Mouse (Mus musculus) MEL (cell line): ENCODE results near the gene Odf3b. TPM values are rescaled to one million over a fixed set of nuclear protein-coding genes. Genes with fewer than 3 reads are reported as not detected.

Source experiments
- DNase-seq: peaks from one replicate; pipeline ENCODE4 v3.0.0; 2011; ENCODE audit warnings: low read depth, low spot score
- H3K27ac ChIP-seq: 2 replicates; pipeline ENCODE4 v1.5.1; 2012; ENCODE audit warnings: low read depth, mild to moderate bottlenecking, control low read depth, low read length, moderate library complexity; ENCODE audit not compliant: control insufficient read depth
- H3K27me3 ChIP-seq, 2 experiments: fragments of 150-350 bp in 1 of 2; sonication (generic) in 1 of 2; 2 replicates each; pipeline ENCODE4 v1.6.1; 2012; ENCODE audit warnings: low read length in 2 of 2, mild to moderate bottlenecking in 2 of 2, improper control_type of control experiment in 1 of 2, moderate library complexity in 1 of 2; ENCODE audit not compliant: insufficient read depth in 2 of 2, control insufficient read depth in 1 of 2
- H3K36me3 ChIP-seq, 2 experiments: 2 replicates each; pipeline ENCODE4 v1.6.1; 2012 to 2014; ENCODE audit warnings: low read length in 2 of 2, improper control_type of control experiment in 1 of 2, inconsistent platforms in 1 of 2, mild to moderate bottlenecking in 1 of 2; ENCODE audit not compliant: insufficient read depth in 2 of 2, control insufficient read depth in 1 of 2
- H3K4me1 ChIP-seq, 2 experiments: fragments of 150-350 bp in 1 of 2; sonication (generic) in 1 of 2; 2 replicates each; pipeline ENCODE4 v1.6.1; 2012; ENCODE audit warnings: low read length in 2 of 2, improper control_type of control experiment in 1 of 2, mild to moderate bottlenecking in 1 of 2; ENCODE audit not compliant: insufficient read depth in 2 of 2, control insufficient read depth in 1 of 2
- H3K4me3 ChIP-seq, 2 experiments: fragments of 150-350 bp in 1 of 2; sonication (generic) in 1 of 2; 2 replicates each; pipeline ENCODE4 v1.5.1; 2012; ENCODE audit warnings: low read depth in 2 of 2, low read length in 2 of 2, mild to moderate bottlenecking in 2 of 2, moderate library complexity in 2 of 2, control low read depth in 1 of 2, improper control_type of control experiment in 1 of 2; ENCODE audit not compliant: control insufficient read depth in 1 of 2, insufficient read depth in 1 of 2
- H3K79me2 ChIP-seq: 2 replicates; pipeline ENCODE4 v1.6.1; 2012; ENCODE audit warnings: mild to moderate bottlenecking, low read length, moderate library complexity; ENCODE audit not compliant: control insufficient read depth, poor library complexity, insufficient read depth
- H3K9ac ChIP-seq: 2 replicates; pipeline ENCODE4 v1.6.1; 2012; ENCODE audit warnings: low read depth, mild to moderate bottlenecking, control low read depth, low read length, moderate library complexity; ENCODE audit not compliant: control insufficient read depth, poor library complexity, severe bottlenecking
- H3K9me3 ChIP-seq: fragments of 150-350 bp; sonication (generic); replicated peaks from 2 replicates; pipeline ENCODE4 v1.6.1; 2012; ENCODE audit warnings: mild to moderate bottlenecking, low read length, improper control_type of control experiment, moderate library complexity; ENCODE audit not compliant: insufficient read depth
- E2F4 ChIP-seq: IDR thresholded peaks from 2 replicates; pipeline ENCODE4 v1.6.1; 2011; ENCODE audit warnings: low read depth, low read length, improper control_type of control experiment, borderline replicate concordance
- ELF1 ChIP-seq: IDR thresholded peaks from 2 replicates; pipeline ENCODE4 v1.6.1; 2014; ENCODE audit warnings: low read depth, mild to moderate bottlenecking, inconsistent platforms, low read length, improper control_type of control experiment, moderate library complexity
- EP300 ChIP-seq, 2 experiments: IDR thresholded peaks; 2 replicates each; pipeline ENCODE4 v1.6.1; 2011; ENCODE audit warnings: improper control_type of control experiment in 2 of 2, low read length in 2 of 2, low read depth in 1 of 2, mild to moderate bottlenecking in 1 of 2
- ETS1 ChIP-seq: IDR thresholded peaks from 2 replicates; pipeline ENCODE4 v1.6.1; 2012; ENCODE audit warnings: low read depth, mild to moderate bottlenecking, inconsistent platforms, low read length, improper control_type of control experiment, moderate library complexity
- GABPA ChIP-seq: IDR thresholded peaks from 2 replicates; pipeline ENCODE4 v1.6.1; 2012; ENCODE audit warnings: low read depth, mild to moderate bottlenecking, inconsistent platforms, low read length, improper control_type of control experiment, moderate library complexity
- HCFC1 ChIP-seq: IDR thresholded peaks from 2 replicates; pipeline ENCODE4 v1.6.1; 2012; ENCODE audit warnings: low read depth, mild to moderate bottlenecking, inconsistent platforms, low read length, improper control_type of control experiment, moderate library complexity
- KAT2A ChIP-seq: conservative IDR thresholded peaks from 2 replicates; pipeline ENCODE4 v1.6.1; 2012; ENCODE audit warnings: low read depth, low read length, improper control_type of control experiment, inconsistent platforms
- MAX ChIP-seq: IDR thresholded peaks from 2 replicates; pipeline ENCODE4 v1.6.1; 2011; ENCODE audit warnings: low read length, improper control_type of control experiment
- MAZ ChIP-seq: IDR thresholded peaks from 2 replicates; pipeline ENCODE4 v1.6.1; 2012; ENCODE audit warnings: low read depth, mild to moderate bottlenecking, inconsistent platforms, low read length, improper control_type of control experiment
- MYC ChIP-seq: IDR thresholded peaks from 2 replicates; pipeline ENCODE4 v1.6.1; 2011; ENCODE audit warnings: low read depth, mild to moderate bottlenecking, low read length, improper control_type of control experiment, moderate library complexity
- NRF1 ChIP-seq: IDR thresholded peaks from 2 replicates; pipeline ENCODE4 v1.6.1; 2014; ENCODE audit warnings: low read depth, mild to moderate bottlenecking, inconsistent platforms, low read length, improper control_type of control experiment, moderate library complexity; ENCODE audit not compliant: poor library complexity, insufficient read depth, severe bottlenecking
- POLR2AphosphoS2 ChIP-seq: IDR thresholded peaks from 2 replicates; pipeline ENCODE4 v1.6.1; 2011; ENCODE audit warnings: low read length, improper control_type of control experiment
- POLR2AphosphoS5 ChIP-seq: IDR thresholded peaks from 2 replicates; pipeline ENCODE4 v1.6.1; 2012; ENCODE audit warnings: low read depth, borderline replicate concordance, mild to moderate bottlenecking, inconsistent platforms, low read length, moderate library complexity, mixed read lengths
- RAD21 ChIP-seq: IDR thresholded peaks from 2 replicates; pipeline ENCODE4 v1.6.1; 2011; ENCODE audit warnings: mild to moderate bottlenecking, low read depth, low read length, improper control_type of control experiment
- SIN3A ChIP-seq: IDR thresholded peaks from 2 replicates; pipeline ENCODE4 v1.6.1; 2012; ENCODE audit warnings: low read length, improper control_type of control experiment, inconsistent platforms
- TAL1 ChIP-seq: IDR thresholded peaks from 2 replicates; pipeline ENCODE4 v1.6.1; 2012; ENCODE audit warnings: mild to moderate bottlenecking, inconsistent platforms, low read length, moderate library complexity, mixed read lengths
- TCF12 ChIP-seq: IDR thresholded peaks from 2 replicates; pipeline ENCODE4 v1.6.1; 2014; ENCODE audit warnings: low read depth, mild to moderate bottlenecking, inconsistent platforms, low read length, improper control_type of control experiment, moderate library complexity
- USF1 ChIP-seq: IDR thresholded peaks from 2 replicates; pipeline ENCODE4 v1.6.1; 2014; ENCODE audit warnings: low read depth, mild to moderate bottlenecking, inconsistent platforms, low read length, improper control_type of control experiment, moderate library complexity
- ZC3H11A ChIP-seq: IDR thresholded peaks from 2 replicates; pipeline ENCODE4 v1.6.1; 2012; ENCODE audit warnings: low read depth, mild to moderate bottlenecking, inconsistent platforms, low read length, improper control_type of control experiment
- ZKSCAN1 ChIP-seq: IDR thresholded peaks from 2 replicates; pipeline ENCODE4 v1.6.1; 2012; ENCODE audit warnings: low read depth, mild to moderate bottlenecking, inconsistent platforms, low read length, improper control_type of control experiment, moderate library complexity
- ZMIZ1 ChIP-seq: IDR thresholded peaks from 2 replicates; pipeline ENCODE4 v1.6.1; 2012; ENCODE audit warnings: low read depth, mild to moderate bottlenecking, inconsistent platforms, low read length, improper control_type of control experiment, moderate library complexity
- polyA plus RNA-seq, 2 experiments: library from polyadenylated mRNA; stranded (reverse) in 1 of 2; unstranded in 1 of 2; fragments of >175 nt in 1 of 2; fragments of >200 nt in 1 of 2; gene quantifications; 2 replicates each; pipeline versions ENCODE4 v1.2.1 to v1.2.4; 2012; ENCODE audit warnings: low replicate concordance in 2 of 2, low read depth in 1 of 2; ENCODE audit not compliant: insufficient read length in 2 of 2, insufficient read depth in 1 of 2, missing spikeins in 1 of 2
- total RNA-seq: library from RNA; depleted of rRNA; stranded (reverse); fragments of 300-350 nt; gene quantifications from 2 replicates; pipeline ENCODE4 v1.2.3, GENCODE M21; 2012

The Odf3b gene
- total and polyA plus RNA-seq, 3 experiments = not detected

DNA sequence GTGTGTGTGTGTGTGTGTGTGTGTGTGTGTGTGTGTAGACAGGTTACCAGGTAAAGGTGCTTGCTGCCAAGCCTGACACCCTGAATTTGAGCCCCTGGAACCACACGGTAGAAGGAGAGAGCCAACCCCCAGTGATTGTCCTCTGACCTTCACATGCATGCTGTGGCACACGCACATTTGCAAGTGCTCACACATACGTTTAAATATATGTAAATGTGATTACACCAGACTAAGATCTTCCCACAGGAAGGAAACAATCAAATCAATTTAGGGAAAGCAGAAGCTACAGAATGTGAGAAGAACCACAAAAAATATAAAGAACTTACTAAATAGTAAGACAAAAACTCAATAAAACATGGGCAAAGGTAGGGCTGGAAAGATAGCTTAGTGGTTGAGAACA, 38.9 kb downstream of the Odf3b start:
- TF ChIP-seq E2F4 = no peak
- TF ChIP-seq ELF1 = no peak
- TF ChIP-seq MAX = no peak
- TF ChIP-seq POLR2AphosphoS2 = no peak
- TF ChIP-seq ETS1 = no peak
- TF ChIP-seq TAL1 = no peak
- no peak for TF ChIP-seq RAD21
- TF ChIP-seq TCF12 = no peak
- H3K4me1 ChIP-seq = peaks cover 5% of the 10 kb centered on the region in 2 experiments
- H3K79me2 ChIP-seq = no peaks in the 10 kb centered on the region
- no peaks in the 10 kb centered on the region for H3K9me3 ChIP-seq
- no peak overlapping the region for H3K27ac ChIP-seq
- H3K36me3 ChIP-seq = no peaks in the 10 kb centered on the region
- DNase-seq = no peak
- no peak overlapping the region for H3K4me3 ChIP-seq
- no peaks in the 10 kb centered on the region for H3K27me3 ChIP-seq
- no peak overlapping the region for H3K9ac ChIP-seq

DNA sequence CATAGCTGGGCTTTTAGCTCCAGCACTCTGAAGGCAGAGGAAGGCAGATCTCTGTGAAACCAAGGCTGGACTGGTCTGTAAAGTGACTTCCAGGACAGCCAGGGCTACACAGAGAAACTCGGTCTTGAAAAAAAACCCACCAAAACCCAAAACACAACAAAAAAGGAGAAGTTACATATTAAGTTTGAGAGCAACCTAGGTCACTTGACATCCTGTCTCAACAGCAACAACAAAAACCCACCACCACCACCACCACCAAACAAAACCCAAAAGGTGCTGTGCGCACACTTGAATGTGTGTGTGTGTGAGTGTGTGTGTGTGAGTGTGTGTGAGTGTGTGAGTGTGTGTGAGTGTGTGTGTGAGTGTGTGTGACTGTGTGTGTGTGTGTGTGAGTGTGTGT, 39.4 kb downstream of the Odf3b start:
- TF ChIP-seq ZKSCAN1 (0 out of 2 replicates have a peak, but pooled peaks have one; percentile 33), USF1 (no peak)
- H3K27me3 ChIP-seq = no peaks in the 10 kb centered on the region
- peak; percentile 34 for DNase-seq
- H3K9ac ChIP-seq = no peak overlapping the region
- no peak overlapping the region for H3K4me3 ChIP-seq
- H3K4me1 ChIP-seq = peaks cover 5% of the 10 kb centered on the region in 2 experiments
- no peaks in the 10 kb centered on the region for H3K36me3 ChIP-seq
- H3K9me3 ChIP-seq = no peaks in the 10 kb centered on the region
- H3K27ac ChIP-seq = no peak overlapping the region
- H3K79me2 ChIP-seq = no peaks in the 10 kb centered on the region

DNA sequence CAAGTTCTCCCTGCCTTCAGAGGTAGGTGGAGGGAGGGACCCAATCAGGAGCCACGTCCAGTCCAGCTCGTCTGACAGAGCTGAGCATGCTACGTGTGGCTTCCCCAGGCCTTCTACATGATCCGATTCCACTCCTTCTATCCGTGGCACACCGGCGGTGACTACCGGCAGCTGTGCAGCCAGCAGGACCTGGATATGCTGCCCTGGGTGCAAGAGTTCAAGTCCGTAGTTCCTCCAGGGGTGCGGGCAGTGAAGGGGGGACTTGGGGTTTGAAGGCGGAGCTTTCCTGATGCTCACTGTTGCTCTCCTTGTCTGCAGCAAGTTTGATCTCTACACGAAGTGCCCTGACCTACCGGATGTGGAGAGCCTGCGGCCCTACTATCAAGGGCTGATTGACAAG, 42.7 kb downstream of the Odf3b start:
- H3K27me3 ChIP-seq = peaks cover 0 to 2% of the 10 kb centered on the region in 2 experiments; a peak in 2 of 4 replicates
- H3K79me2 ChIP-seq = no peaks in the 10 kb centered on the region
- peaks cover 5% of the 10 kb centered on the region in 2 experiments for H3K4me1 ChIP-seq
- H3K36me3 ChIP-seq = no peaks in the 10 kb centered on the region
- H3K4me3 ChIP-seq = no peak overlapping the region
- TF ChIP-seq HCFC1 = no peak
- no peak for TF ChIP-seq POLR2AphosphoS5
- no peak for TF ChIP-seq GABPA
- no peak for TF ChIP-seq EP300 (IDR thresholded peaks at IDR 0.05; ENCODE audit: low read depth in 1 of 2, low read length in 2 of 2)
- TF ChIP-seq POLR2AphosphoS2 = no peak
- no peak for TF ChIP-seq ZC3H11A
- no peak for TF ChIP-seq MAX
- TF ChIP-seq KAT2A = no peak
- no peak for TF ChIP-seq ZMIZ1
- no peak for TF ChIP-seq SIN3A
- no peak for TF ChIP-seq MAZ
- no peak for TF ChIP-seq ZKSCAN1
- no peak for TF ChIP-seq ELF1
- TF ChIP-seq NRF1 = no peak
- TF ChIP-seq MYC = no peak
- no peaks in the 10 kb centered on the region for H3K9me3 ChIP-seq
- no peak overlapping the region for H3K27ac ChIP-seq
- H3K9ac ChIP-seq = no peak overlapping the region
- no peak for DNase-seq
